Mouse (Mus musculus): ENCODE measurements around the gene Snn. TPM values are rescaled to one million over a fixed set of nuclear protein-coding genes. Genes with fewer than 3 reads are reported as not detected.
A peak's percentile ranks its signal among the peaks of the same experiment; 100 is the strongest.
"Not testable (repeated sequence)": the region's sequence is repeated elsewhere in the genome, so short reads cannot be mapped to it uniquely, and the experiment has no call there.

The Snn gene
- polyA plus RNA-seq (2014; fragmentation: Nextera tagmentation; extraction: Ambion mirVana), result 95.9 and 104 TPM in 2 replicates

- H3K27ac ChIP-seq (ENCODE audit: low read depth, low read length), result no peak within 1 kb of the TSS
- WGBS, result 91% methylated on average over 4 of the region's 4 CpGs
- no peaks in the 10 kb centered on the region for H3K9me3 ChIP-seq (ENCODE audit: control insufficient read depth, low read length)
- ATAC-seq (replicated peaks; ENCODE audit: low FRiP score), result no peak
- H3K27me3 ChIP-seq (ENCODE audit: control insufficient read depth, insufficient read depth, low read length), result no peaks in the 10 kb centered on the region
- H3K4me1 ChIP-seq (replicated peaks; ENCODE audit: control insufficient read depth, insufficient read depth, low read length), result peaks cover 9% of the 10 kb centered on the region; the same call in 1 of the 2 replicates
- H3K36me3 ChIP-seq (ENCODE audit: control insufficient read depth, insufficient read depth, low read length), result no peaks in the 10 kb centered on the region
- H3K4me3 ChIP-seq (ENCODE audit: low read depth, low read length), result no peak within 1 kb of the TSS
- H3K9ac ChIP-seq (ENCODE audit: low read length), result no peak within 1 kb of the TSS
- DNase-seq (ENCODE audit: low spot score), result no peak
- no peak within 1 kb of the TSS for H3K4me2 ChIP-seq (ENCODE audit: low read depth, low read length, severe bottlenecking)
These were observed at the start of gene Snn for GRCm38 (mm10) chr16:11060645-11061044. TSS of gene Snn (plus strand) at chr16:11060945.

DNA sequence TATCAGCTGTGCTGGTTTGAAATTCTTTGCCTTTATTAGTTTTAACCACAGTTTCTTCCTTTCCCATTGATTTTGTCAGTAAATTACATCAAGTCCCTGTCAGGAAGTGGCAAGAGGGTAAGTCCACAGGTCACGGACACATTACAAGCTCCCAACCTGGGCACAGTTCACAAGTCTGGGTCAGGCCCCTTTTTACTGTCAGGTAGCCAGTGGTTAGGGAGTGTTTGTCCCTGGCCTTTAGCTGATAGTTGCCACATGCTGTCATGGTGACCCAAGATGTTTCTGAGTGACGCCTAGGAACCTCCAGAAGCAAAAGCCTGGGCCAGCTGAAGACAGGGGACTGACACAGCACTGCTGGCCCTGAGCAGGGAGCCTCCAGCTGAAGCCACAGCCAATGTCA, 49.5 kb upstream of the Snn start:
- ATAC-seq (replicated peaks; ENCODE audit: low FRiP score) (no peak), DNase-seq (ENCODE audit: low spot score) (no peak)
- Histone ChIP-seq H3K4me3 (ENCODE audit: low read depth, low read length) (no peak overlapping the region), H3K27ac (ENCODE audit: low read depth, low read length) (no peak overlapping the region), H3K9ac (ENCODE audit: low read length) (no peak overlapping the region), H3K27me3 (ENCODE audit: control insufficient read depth, insufficient read depth, low read length) (no peaks in the 10 kb centered on the region), H3K4me1 (replicated peaks; ENCODE audit: control insufficient read depth, insufficient read depth, low read length) (0 out of 2 replicates have a peak, but pooled peaks cover 3% of the 10 kb centered on the region), H3K36me3 (ENCODE audit: control insufficient read depth, insufficient read depth, low read length) (no peaks in the 10 kb centered on the region), H3K9me3 (ENCODE audit: control insufficient read depth, low read length) (no peaks in the 10 kb centered on the region), H3K4me2 (ENCODE audit: low read depth, low read length, severe bottlenecking) (no peak overlapping the region)
- 67% methylated on average over 2 of the region's 2 CpGs for WGBS

DNA sequence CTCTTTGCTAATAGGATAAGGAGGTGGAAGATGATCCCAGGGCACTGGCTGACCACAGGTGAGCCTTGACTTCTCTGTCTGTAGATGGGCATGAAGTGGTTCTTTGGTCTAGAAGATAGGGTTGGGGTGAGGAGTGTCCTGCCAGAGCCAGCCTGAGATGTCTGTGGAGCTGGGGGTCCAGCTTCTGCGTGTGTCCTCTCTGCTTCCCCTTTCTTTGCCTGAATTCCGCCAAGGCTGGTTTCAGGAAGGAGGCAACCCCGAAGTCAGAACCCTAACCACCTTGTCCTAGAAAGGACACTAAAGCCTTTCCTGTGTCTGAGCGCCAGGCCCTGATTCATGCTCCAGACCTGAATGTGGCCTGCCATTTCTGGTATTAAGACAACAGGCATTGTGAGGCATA, 48.8 kb upstream of the Snn start:
- DNase-seq (ENCODE audit: low spot score) (no peak), ATAC-seq (replicated peaks; ENCODE audit: low FRiP score) (no peak)
- H3K36me3 ChIP-seq (ENCODE audit: control insufficient read depth, insufficient read depth, low read length), result no peaks in the 10 kb centered on the region
- H3K4me1 ChIP-seq (replicated peaks; ENCODE audit: control insufficient read depth, insufficient read depth, low read length), result 0 out of 2 replicates have a peak, but pooled peaks cover 3% of the 10 kb centered on the region
- H3K9me3 ChIP-seq (ENCODE audit: control insufficient read depth, low read length), result no peaks in the 10 kb centered on the region
- no peak overlapping the region for H3K4me3 ChIP-seq (ENCODE audit: low read depth, low read length)
- no peak overlapping the region for H3K9ac ChIP-seq (ENCODE audit: low read length)
- no peak overlapping the region for H3K27ac ChIP-seq (ENCODE audit: low read depth, low read length)
- H3K4me2 ChIP-seq (ENCODE audit: low read depth, low read length, severe bottlenecking), result no peak overlapping the region
- H3K27me3 ChIP-seq (ENCODE audit: control insufficient read depth, insufficient read depth, low read length), result no peaks in the 10 kb centered on the region
- 89% methylated on average over 4 of the region's 4 CpGs for WGBS

DNA sequence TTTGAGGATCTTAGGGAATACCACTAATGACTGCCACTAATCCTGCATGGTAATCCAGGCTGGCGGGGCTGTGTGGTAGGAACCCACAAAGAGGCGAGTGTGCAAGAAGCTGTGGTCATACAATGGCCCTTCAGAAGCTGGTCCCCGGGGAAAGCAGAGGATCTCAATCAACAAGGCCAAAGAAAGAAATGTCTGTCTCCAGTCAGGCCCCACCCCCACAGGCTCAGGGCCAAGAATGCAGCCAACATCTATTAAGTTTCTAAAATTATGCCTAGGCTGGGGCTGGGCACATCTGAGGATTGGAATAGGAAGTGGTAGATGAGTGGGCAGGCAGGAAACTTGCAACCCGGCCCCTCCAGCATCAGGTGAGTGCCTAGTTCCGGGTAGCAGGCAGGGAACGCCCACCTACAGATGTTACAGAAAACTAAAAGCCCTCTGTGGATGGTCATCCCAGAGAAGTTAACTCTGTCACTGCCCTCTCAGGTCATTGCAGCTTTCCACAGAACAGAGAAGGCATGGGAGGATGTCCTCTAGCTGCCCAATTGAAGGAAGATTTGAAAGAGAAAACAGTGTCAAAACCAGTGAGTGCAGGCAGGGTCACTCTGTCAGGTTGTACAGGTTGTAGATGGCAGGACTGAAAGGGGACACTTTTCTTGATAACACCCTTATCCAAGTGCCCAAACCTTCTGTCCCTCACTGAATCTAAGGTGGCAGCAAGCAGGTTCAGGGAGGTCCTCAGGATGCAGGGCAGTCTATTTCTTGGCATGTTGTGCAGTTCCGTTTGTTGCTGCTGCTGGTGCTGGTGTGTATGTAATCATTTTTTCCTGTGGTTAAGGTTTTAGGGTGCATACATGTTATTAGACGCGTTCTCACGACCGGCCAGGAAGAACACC, 47.9 kb upstream of the Snn start:
- ATAC-seq (replicated peaks; ENCODE audit: low FRiP score) (0 out of 2 replicates have a peak, but pooled peaks have one; percentile 28), DNase-seq (ENCODE audit: low spot score) (no peak)
- Histone ChIP-seq H3K27me3 (ENCODE audit: control insufficient read depth, insufficient read depth, low read length) (no peaks in the 10 kb centered on the region), H3K27ac (ENCODE audit: low read depth, low read length) (no peak overlapping the region), H3K9ac (ENCODE audit: low read length) (no peak overlapping the region), H3K36me3 (ENCODE audit: control insufficient read depth, insufficient read depth, low read length) (no peaks in the 10 kb centered on the region), H3K4me2 (ENCODE audit: low read depth, low read length, severe bottlenecking) (no peak overlapping the region), H3K4me3 (ENCODE audit: low read depth, low read length) (no peak overlapping the region), H3K9me3 (ENCODE audit: control insufficient read depth, low read length) (no peaks in the 10 kb centered on the region), H3K4me1 (replicated peaks; ENCODE audit: control insufficient read depth, insufficient read depth, low read length) (0 out of 2 replicates have a peak, but pooled peaks cover 3% of the 10 kb centered on the region)
- 71% methylated on average over 11 of the region's 11 CpGs for WGBS

GRCm38 (mm10) chr16:11013464-11014147, 47.1 kb upstream of the Snn start:
- H3K36me3 ChIP-seq (ENCODE audit: control insufficient read depth, insufficient read depth, low read length); ATAC-seq (replicated peaks; ENCODE audit: low FRiP score); DNase-seq (ENCODE audit: low spot score); H3K9me3 ChIP-seq (ENCODE audit: control insufficient read depth, low read length); H3K4me3 ChIP-seq (ENCODE audit: low read depth, low read length); H3K9ac ChIP-seq (ENCODE audit: low read length); H3K4me2 ChIP-seq (ENCODE audit: low read depth, low read length, severe bottlenecking); H3K4me1 ChIP-seq (replicated peaks; ENCODE audit: control insufficient read depth, insufficient read depth, low read length); H3K27me3 ChIP-seq (ENCODE audit: control insufficient read depth, insufficient read depth, low read length); H3K27ac ChIP-seq (ENCODE audit: low read depth, low read length): not testable (repeated sequence)
- WGBS, result 91% methylated on average over 12 of the region's 19 CpGs

- H3K4me2 ChIP-seq (ENCODE audit: low read depth, low read length, severe bottlenecking), result no peak overlapping the region
- H3K9me3 ChIP-seq (ENCODE audit: control insufficient read depth, low read length), result no peaks in the 10 kb centered on the region
- H3K4me3 ChIP-seq (ENCODE audit: low read depth, low read length), result no peak overlapping the region
- no peak overlapping the region for H3K9ac ChIP-seq (ENCODE audit: low read length)
- no peaks in the 10 kb centered on the region for H3K36me3 ChIP-seq (ENCODE audit: control insufficient read depth, insufficient read depth, low read length)
- DNase-seq (ENCODE audit: low spot score), result no peak
- H3K27me3 ChIP-seq (ENCODE audit: control insufficient read depth, insufficient read depth, low read length), result no peaks in the 10 kb centered on the region
- H3K4me1 ChIP-seq (replicated peaks; ENCODE audit: control insufficient read depth, insufficient read depth, low read length), result no peaks in the 10 kb centered on the region
- no peak for ATAC-seq (replicated peaks; ENCODE audit: low FRiP score)
- no peak overlapping the region for H3K27ac ChIP-seq (ENCODE audit: low read depth, low read length)
- WGBS, result 87% methylated on average over 3 of the region's 3 CpGs
These were observed 46.3 kb upstream of the Snn start for GRCm38 (mm10) chr16:11014407-11014806.

DNA sequence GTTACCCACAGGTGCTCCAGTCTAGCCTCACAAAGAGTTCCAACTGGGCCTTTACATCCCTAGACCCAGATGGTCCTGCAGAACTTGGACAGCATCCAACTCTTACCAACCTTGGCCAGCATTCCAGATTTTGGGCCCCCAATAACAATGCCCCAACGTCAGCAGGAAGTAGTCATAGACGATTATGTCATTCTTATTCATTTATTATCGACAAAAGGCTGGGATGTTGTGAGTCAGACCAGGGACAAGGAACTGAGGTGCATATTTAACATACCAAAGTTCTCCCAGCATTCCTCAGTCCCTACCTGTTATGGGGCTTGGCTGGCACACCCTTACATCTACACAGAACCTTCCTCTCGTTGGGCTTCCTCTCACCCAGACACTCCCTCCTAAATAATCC, 44.4 kb upstream of the Snn start:
- Histone ChIP-seq H3K4me3 (ENCODE audit: low read depth, low read length) (no peak overlapping the region), H3K4me1 (replicated peaks; ENCODE audit: control insufficient read depth, insufficient read depth, low read length) (no peaks in the 10 kb centered on the region), H3K36me3 (ENCODE audit: control insufficient read depth, insufficient read depth, low read length) (no peaks in the 10 kb centered on the region), H3K27ac (ENCODE audit: low read depth, low read length) (no peak overlapping the region), H3K9me3 (ENCODE audit: control insufficient read depth, low read length) (no peaks in the 10 kb centered on the region), H3K4me2 (ENCODE audit: low read depth, low read length, severe bottlenecking) (no peak overlapping the region), H3K9ac (ENCODE audit: low read length) (no peak overlapping the region), H3K27me3 (ENCODE audit: control insufficient read depth, insufficient read depth, low read length) (no peaks in the 10 kb centered on the region)
- DNase-seq (ENCODE audit: low spot score) (no peak), ATAC-seq (replicated peaks; ENCODE audit: low FRiP score) (no peak)
- WGBS, result 86% methylated on average over 4 of the region's 4 CpGs

DNA sequence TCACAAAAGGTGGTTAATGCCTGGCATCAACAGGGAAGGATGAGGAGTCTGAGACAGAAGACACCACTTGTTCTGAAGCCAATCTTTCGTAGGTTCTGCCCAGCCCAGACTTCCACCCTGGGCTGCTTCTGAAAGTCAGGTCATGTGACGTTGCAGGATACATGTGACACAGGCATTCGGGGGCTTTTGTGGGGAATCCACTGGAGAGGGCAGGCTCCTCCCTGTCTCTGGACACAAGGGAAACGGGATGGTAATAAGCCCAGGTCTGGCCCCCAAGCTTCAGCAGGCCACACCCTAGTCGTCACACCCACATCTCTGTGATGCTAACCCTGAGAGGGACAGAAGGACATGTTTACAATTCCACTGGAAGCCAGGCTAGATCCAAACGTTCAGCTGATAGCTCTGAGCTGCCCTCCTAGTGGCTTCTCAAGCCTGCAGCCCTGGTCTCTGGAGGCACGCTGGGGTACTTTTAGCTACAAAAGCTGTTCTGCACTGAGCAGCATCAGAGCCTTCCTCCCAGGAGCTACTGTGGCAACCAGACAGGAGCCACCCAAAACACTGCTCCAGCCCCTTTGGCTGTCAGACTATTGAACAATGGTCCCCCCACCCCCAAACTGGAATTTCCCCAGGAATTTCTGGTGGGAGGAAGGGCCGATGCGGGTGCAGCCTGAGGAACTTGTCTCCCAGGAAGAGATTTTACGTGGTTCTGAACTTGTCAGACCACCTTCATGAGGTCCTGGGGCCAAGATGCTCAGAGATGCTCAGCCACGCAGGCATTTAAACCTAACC, 42.7 kb upstream of the Snn start:
- no peaks in the 10 kb centered on the region for H3K27me3 ChIP-seq (ENCODE audit: control insufficient read depth, insufficient read depth, low read length)
- H3K9ac ChIP-seq (ENCODE audit: low read length), result no peak overlapping the region
- no peaks in the 10 kb centered on the region for H3K9me3 ChIP-seq (ENCODE audit: control insufficient read depth, low read length)
- no peak overlapping the region for H3K27ac ChIP-seq (ENCODE audit: low read depth, low read length)
- DNase-seq (ENCODE audit: low spot score) (no peak), ATAC-seq (replicated peaks; ENCODE audit: low FRiP score) (no peak)
- no peaks in the 10 kb centered on the region for H3K4me1 ChIP-seq (replicated peaks; ENCODE audit: control insufficient read depth, insufficient read depth, low read length)
- WGBS, result 66% methylated on average over 11 of the region's 11 CpGs
- no peak overlapping the region for H3K4me3 ChIP-seq (ENCODE audit: low read depth, low read length)
- H3K4me2 ChIP-seq (ENCODE audit: low read depth, low read length, severe bottlenecking), result no peak overlapping the region
- H3K36me3 ChIP-seq (ENCODE audit: control insufficient read depth, insufficient read depth, low read length), result no peaks in the 10 kb centered on the region

All from forebrain, embryonic 11.5 days (tissue).